Mouse (Mus musculus) brain, embryonic 14.5 days (tissue): ENCODE data around the gene Nxf1. TPM values are rescaled to one million over a fixed set of nuclear protein-coding genes. Genes with fewer than 3 reads are reported as not detected.
A peak's percentile ranks its signal among the peaks of the same experiment; 100 is the strongest.

Experiments used
- DNase-seq: peaks from one replicate; pipeline ENCODE4 v3.0.0-alpha.2; 2011; ENCODE audit warnings: low read depth
- CTCF ChIP-seq: fragments of 200-500 bp; IDR thresholded peaks from 2 replicates; pipeline ENCODE4 v1.5.1; 2012; ENCODE audit warnings: inconsistent platforms, mild to moderate bottlenecking, moderate library complexity, borderline replicate concordance; ENCODE audit not compliant: insufficient read depth, insufficient read length; ENCODE audit errors: extremely low read depth
- POLR2A ChIP-seq: fragments of 200-500 bp; IDR thresholded peaks from 2 replicates; pipeline ENCODE4 v1.6.1; 2012; ENCODE audit warnings: mild to moderate bottlenecking, inconsistent platforms, borderline replicate concordance; ENCODE audit not compliant: poor library complexity, insufficient read depth, insufficient read length, severe bottlenecking; ENCODE audit errors: extremely low read depth
- polyA plus RNA-seq: library from polyadenylated mRNA; depleted of rRNA; stranded (reverse); fragments of >200 nt; gene quantifications from 2 replicates; pipeline ENCODE4 v1.2.3, GENCODE M21; 2012

Gene Nxf1
- polyA plus RNA-seq, 1 experiment, result 176 TPM

DNA sequence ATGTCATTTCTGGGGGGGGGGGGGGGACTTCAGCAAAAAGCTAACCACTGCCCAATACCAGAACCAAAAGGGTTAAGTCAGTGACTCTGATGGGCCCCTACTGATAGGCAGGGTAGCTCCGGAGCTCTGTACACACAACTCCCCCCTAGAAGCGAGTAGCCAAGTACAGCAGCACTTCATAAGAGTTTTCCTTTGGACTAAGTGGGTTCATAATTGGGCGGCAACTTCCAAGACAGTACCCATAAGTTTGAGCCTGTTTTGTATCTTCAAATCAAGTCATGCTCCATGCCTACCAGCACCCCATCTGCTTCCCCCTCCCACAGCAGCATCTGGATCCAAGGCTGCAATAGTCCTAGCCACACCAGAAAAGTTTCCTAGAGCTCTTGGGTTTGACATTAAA lies 1.2 kb upstream of the Nxf1 start:
- TF ChIP-seq POLR2A (no peak), CTCF (no peak)
- no peak for DNase-seq

DNA sequence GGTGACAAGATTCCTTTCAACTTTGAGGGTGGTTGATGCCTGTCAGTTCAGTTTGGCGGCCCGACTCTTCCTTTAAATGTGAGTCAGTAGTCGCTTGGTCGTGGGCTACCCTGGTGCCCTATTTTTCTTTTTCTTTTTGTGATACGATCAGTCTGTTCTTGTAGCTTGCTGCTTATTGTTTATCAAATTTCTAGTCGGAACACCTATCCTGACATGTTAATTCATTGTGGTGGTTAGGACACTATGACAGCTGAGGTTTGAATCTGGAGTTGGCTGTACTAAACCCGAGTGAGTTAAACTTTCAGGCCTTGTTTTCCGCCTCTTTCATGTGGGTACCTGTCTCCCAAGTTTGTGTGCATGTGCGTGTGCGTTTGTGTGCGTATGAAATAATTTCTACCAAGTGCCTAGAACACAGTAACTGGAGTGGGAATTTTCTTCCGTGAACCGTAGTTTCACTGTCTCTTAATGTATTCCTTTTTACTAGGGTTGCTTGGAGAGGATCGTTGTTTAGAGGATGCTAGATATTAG lies 662 bp downstream of the Nxf1 start:
- no peak for DNase-seq
- no peak for TF ChIP-seq CTCF
- TF ChIP-seq POLR2A, result no peak

DNA sequence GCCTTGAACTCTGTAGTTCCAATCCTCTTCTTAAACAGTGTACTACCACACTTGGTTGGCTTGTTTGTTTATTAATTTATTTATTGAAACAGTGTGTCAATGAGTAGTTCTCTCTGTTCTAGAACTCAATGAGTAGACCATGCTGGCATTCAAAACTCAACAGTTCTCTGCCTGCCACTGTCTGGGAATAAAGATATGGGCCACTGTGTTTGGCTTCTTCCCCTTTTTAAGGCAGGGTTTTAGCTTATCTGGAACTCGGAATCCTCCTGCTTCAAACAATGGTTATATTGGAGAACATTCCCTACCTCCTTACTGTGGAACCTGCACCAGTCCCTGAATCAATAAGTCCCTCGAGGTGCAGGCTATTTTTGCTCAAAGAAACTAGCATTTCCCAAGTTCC lies 2.0 kb downstream of the Nxf1 start:
- no peak for TF ChIP-seq CTCF
- no peak for TF ChIP-seq POLR2A
- no peak for DNase-seq

- no peak for TF ChIP-seq CTCF
Observed at GRCm38 (mm10) chr19:8760757-8761156, 3.9 kb downstream of the Nxf1 start.

DNA sequence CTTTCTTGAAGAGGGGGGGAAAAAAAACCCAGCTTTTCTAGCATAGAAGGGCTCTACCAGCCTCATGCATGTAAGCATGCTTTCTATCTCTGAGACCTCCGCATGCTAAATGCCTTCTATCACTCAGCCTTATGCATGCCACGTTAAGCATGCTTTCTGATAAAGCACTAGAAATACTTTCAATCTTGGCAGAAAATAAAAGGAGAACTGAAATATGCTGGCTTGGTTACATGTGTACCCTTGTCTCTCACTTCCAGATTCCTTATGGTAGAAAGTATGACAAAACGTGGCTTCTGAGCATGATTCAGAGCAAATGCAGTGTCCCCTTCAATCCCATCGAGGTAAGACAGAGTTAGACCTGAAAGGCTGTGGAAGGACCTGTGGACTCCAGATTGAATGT lies 6.4 kb downstream of the Nxf1 start:
- TF ChIP-seq POLR2A, result no peak
- TF ChIP-seq CTCF, result no peak
- no peak for DNase-seq

More at GRCm38 (mm10) chr19:8760757-8761156, 3.9 kb downstream of the Nxf1 start:
- no peak for DNase-seq

DNA sequence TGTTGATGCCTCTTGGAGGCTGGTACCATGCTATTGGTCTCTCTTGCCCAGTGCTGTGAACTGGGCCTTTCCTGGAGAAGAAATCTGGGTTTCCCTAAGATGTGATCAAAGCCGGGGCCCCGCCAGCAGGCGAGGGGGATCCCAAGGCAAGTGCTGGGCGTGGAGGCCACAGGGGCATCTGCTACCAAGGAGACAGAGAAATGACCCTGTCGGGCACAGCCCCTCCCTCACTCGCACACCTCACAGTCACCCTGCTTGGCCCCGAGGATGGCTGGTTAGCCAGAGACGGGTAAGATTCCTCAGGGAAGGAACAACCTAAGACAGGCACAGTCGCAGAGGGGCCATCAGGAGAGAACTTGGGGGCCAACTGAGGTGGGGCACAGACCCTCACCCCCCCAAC lies 8.7 kb downstream of the Nxf1 start:
- DNase-seq, result no peak
- no peak for TF ChIP-seq CTCF
- no peak for TF ChIP-seq POLR2A

DNA sequence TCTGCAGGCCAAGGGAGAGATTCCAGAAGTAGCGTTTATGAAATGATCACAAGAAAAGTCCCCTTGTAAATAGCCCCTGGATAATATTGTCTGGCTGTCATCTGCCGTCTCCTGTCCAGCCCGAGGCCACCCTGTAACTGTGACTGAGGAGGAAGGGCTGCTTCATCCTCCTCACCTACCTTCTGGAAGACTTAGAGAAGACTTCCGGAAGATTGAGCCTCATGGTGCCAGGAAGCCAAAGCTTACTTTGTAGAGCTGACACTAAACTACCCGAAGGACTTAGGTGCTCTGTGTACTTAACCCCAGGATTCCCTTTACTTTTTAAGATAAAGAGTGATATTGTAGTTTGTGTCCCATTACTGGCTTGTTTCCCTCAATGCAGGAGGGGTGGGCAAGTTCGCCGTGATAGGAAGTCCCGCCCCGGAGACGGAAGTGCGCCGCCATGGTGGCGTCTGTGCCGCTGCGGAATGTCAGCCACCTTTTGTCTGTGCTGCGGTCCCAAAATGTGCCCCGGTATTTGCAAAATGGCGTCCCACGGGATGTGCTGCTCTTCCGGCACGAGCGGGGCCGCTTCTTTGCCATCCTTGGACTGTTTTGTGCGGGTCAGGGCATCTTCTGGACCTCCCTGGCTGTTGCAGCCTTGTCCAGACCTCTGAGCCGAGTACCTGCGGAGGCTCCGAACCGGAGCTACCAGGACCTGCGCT lies 13.8 kb downstream of the Nxf1 start, which contains the start of gene Tmem223:
Tmem223 (plus strand) TSS at position 430 of the 704 bp plus-strand sequence.
- TF ChIP-seq POLR2A, result peak; percentile 85; the same call in 1 of the 2 replicates
- TF ChIP-seq CTCF, result no peak
- peak; percentile 89 for DNase-seq

- TF ChIP-seq POLR2A (no peak), CTCF (no peak)
- no peak for DNase-seq
Observed at GRCm38 (mm10) chr19:8772996-8773395, 16.1 kb downstream of the Nxf1 start.

DNA sequence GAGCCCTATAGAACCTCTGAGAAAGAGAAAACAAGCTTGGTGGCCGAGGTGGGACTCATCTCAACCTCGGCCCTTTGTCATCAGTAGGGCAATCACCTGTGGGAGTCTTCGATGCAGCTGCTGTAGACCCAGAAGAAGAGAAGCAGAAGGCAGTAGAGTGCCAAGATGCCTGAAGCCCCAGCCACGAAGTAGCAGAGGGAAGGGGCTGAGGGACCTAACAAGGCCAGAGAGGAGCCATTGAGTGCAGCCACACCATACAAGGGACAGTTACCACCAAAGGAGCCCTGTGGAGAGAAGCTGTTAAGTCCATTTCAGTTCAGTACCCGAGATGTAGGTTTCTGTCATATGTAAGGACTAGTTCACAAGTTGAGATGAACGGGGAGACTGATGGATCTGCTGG lies 16.5 kb downstream of the Nxf1 start:
- no peak for TF ChIP-seq POLR2A
- no peak for TF ChIP-seq CTCF
- DNase-seq, result no peak

- TF ChIP-seq CTCF (no peak), POLR2A (peak; percentile 82; the same call in 1 of the 2 replicates)
- peak; percentile 97 for DNase-seq
Observed at GRCm38 (mm10) chr19:8774086-8774835, 17.4 kb downstream of the Nxf1 start, which contains the start of gene Tmem179b. Tmem179b (minus strand) TSS chr19:8774467.

GRCm38 (mm10) chr19:8774951-8775421 lies 18.1 kb downstream of the Nxf1 start:
- peak; percentile 14 for DNase-seq
- no peak for TF ChIP-seq CTCF
- TF ChIP-seq POLR2A, result no peak

DNA sequence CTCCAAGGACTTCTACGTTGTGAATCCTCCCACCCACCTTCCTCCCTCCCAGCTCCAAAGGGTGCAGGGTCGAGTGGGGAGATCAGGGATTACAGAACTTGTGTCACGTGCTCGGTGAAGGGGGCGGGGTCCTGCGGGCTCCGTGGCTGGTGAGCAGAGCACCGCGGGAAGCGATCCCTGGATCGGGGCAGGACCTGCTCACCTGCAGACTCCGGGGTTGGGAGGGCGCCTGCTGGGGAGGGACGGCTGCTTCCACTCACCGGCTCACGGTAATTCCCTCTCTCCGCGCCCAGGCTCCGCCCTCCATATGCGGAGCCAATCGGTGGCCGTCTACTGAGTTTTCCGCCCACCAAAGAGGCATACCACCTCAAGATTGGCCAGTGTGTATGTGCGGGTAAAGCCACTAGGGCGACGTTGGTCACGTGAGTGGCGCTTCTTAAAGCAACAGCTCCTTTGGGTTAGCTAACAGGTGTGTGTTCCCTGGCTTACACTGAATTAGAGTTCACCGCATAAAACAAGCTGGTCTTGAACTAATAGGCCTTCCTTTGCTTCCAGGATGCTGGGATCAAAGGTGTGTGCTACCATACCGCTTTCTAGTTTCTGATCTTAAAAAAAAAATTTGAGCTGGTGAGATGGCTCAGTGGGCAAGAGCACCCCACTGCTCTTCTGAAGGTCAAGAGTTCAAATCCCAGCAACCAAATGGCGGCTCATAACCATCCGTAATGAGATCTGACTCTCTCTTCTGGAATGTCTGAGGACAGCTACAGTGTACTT lies 29.3 kb downstream of the Nxf1 start, which contains the start of gene Taf6l:
Taf6l (minus strand) TSS at position 410 of the 774 bp plus-strand sequence.
- TF ChIP-seq POLR2A (0 out of 2 replicates have a peak, but pooled peaks have one; percentile 6), CTCF (peak; percentile 55; the same call in 1 of the 2 replicates)
- peak; percentile 99 for DNase-seq
